Mouse (Mus musculus): Measurements from ENCODE around the gene Gnptab. TPM values are rescaled to one million over a fixed set of nuclear protein-coding genes. Genes with fewer than 3 reads are reported as not detected.
"Not testable (repeated sequence)": the region's sequence is repeated elsewhere in the genome, so short reads cannot be mapped to it uniquely, and the experiment has no call there.

Gnptab gene
- polyA plus RNA-seq, 1 experiment from 2014 or later = 9.8 TPM

DNA sequence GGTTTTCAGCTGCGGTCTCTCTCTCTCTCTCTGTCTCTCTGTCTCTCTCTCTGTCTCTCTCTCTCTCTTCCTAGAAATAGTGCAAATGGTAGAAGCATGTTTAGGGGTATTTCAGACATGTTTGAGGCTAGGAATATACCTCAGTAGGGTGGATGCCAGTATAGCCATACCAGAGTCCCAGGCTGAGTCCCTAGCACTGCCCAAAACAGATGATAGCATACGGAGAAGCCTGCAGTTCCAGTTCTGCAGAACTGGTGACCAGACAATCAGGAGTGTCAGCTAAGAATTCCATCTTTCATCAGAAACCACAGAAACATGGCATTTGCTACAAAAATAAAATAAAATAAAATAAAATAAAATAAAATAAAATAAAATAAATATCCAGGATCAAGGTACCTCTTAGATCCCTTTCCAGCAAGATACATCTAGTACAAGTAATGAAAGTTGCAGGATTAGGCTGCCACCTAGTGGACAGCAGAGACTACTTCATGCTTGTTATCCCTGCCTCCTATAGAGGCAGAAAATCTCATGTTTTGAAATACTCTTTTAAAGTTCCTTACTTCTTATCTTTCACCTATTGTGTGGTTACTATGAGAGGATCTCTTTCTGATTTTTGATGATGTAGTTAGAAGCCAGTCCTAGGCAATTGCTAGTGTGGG lies 47.4 kb downstream of the Gnptab start:
- H3K4me3 ChIP-seq = no peak overlapping the region
- H3K4me1 ChIP-seq = no peaks in the 10 kb centered on the region
- ATAC-seq = peak; percentile 87
- 96% methylated on average over 2 of the region's 2 CpGs for WGBS
- no peaks in the 10 kb centered on the region for H3K9me3 ChIP-seq (replicated peaks)
- H3K36me3 ChIP-seq (ENCODE audit: poor library complexity, severe bottlenecking) = peaks cover 31% of the 10 kb centered on the region
- H3K9ac ChIP-seq = no peak overlapping the region
- H3K27ac ChIP-seq = no peak overlapping the region
- no peaks in the 10 kb centered on the region for H3K27me3 ChIP-seq
- no peak overlapping the region for H3K4me2 ChIP-seq

DNA sequence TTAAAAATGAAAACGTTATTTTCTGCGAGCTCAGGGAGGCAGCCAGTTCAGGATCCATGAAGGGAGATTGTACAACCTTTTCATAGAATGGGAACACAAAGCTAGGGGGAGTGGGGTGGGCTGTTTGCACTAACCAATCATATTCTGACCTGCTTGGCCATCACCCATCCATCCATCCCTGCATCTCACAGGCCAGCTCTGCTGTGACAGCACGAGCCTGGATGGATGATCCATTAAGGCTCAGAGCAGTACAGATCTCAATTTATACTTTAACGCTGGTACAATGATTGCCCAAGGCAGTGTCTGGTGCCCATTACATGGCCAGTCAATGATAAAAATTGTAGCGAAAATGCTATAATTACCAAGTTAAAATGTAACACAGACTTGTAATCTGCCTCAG lies 48.0 kb downstream of the Gnptab start:
- 0 out of 2 replicates have a peak, but pooled peaks have one; percentile 25 for ATAC-seq
- H3K4me1 ChIP-seq = no peaks in the 10 kb centered on the region
- no peak overlapping the region for H3K4me2 ChIP-seq
- no peaks in the 10 kb centered on the region for H3K9me3 ChIP-seq (replicated peaks)
- 65% methylated on average over 5 of the region's 5 CpGs for WGBS
- H3K27ac ChIP-seq = no peak overlapping the region
- no peak overlapping the region for H3K4me3 ChIP-seq
- peaks cover 36% of the 10 kb centered on the region for H3K36me3 ChIP-seq (ENCODE audit: poor library complexity, severe bottlenecking)
- H3K27me3 ChIP-seq = no peaks in the 10 kb centered on the region
- no peak overlapping the region for H3K9ac ChIP-seq

DNA sequence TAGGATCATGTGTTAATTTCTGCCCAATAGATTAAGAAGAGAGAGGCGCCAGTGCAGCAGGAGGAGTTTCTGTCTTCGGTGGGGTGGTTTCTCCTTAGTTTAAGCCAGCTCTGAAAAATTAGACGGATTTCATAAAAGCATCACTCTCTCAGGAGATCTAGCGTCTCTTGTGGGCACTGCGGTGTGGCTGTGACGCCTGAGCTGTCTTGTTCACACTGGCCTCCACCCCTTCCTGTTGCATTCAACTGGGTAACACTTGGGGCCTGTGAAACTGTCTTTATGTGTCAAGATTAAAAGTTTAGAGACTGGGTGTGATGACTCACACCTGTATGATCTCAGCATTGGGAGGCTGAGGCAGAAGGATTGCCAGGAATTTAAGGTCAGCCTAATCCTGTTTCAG lies 49.1 kb downstream of the Gnptab start:
- Histone ChIP-seq H3K27me3 (no peaks in the 10 kb centered on the region), H3K27ac (no peak overlapping the region), H3K36me3 (ENCODE audit: poor library complexity, severe bottlenecking) (peaks cover 40% of the 10 kb centered on the region), H3K4me2 (no peak overlapping the region), H3K9ac (no peak overlapping the region), H3K4me1 (no peaks in the 10 kb centered on the region), H3K4me3 (no peak overlapping the region), H3K9me3 (replicated peaks) (no peaks in the 10 kb centered on the region)
- ATAC-seq = no peak
- WGBS = 94% methylated on average over 6 of the region's 6 CpGs

DNA sequence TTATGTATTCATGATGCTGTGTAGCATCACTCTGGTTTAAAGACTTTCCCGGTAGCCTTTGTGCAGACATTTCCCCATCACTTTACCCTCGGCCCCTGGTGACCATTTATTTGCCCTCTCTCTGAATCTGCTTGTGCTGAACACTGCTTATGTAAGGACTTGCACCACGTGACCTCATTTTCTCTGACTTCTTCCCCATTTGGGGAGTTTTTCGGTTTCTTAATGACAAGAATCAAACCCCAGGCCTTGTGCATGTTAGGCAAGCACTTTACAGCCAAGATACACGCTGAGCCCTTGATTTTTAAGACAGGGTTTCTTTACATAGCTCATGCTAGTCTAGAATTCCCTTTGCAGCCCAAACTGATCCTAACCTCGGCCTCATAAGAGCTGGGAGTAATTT lies 62.3 kb downstream of the Gnptab start:
- H3K4me1 ChIP-seq = no peaks in the 10 kb centered on the region
- H3K27me3 ChIP-seq = no peaks in the 10 kb centered on the region
- WGBS = 93% methylated on average over 6 of the region's 6 CpGs
- peaks cover 38% of the 10 kb centered on the region for H3K36me3 ChIP-seq (ENCODE audit: poor library complexity, severe bottlenecking)
- no peaks in the 10 kb centered on the region for H3K9me3 ChIP-seq (replicated peaks)
- ATAC-seq = no peak
- H3K4me2 ChIP-seq = no peak overlapping the region
- no peak overlapping the region for H3K27ac ChIP-seq
- H3K9ac ChIP-seq = no peak overlapping the region
- no peak overlapping the region for H3K4me3 ChIP-seq

DNA sequence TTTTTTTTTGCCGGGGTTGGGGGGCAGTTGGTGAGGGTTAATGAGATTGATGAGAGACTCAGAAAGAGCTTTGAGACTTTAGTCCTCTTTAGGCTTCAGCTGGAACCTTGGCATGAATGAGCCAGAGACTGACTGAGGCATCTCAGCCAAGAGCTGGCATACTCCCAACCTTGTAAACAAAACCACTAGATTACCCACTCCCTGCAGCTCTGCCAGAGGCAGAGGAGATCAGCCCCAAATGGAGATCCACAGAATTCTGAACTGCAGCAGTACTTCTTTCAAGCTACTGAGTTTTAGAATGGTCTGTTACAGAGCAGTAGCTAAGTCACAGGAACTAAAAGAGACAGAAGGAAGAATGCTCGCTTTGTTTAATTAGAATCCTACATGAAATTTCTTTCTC lies 72.3 kb downstream of the Gnptab start:
- Histone ChIP-seq H3K9me3 (replicated peaks) (no peaks in the 10 kb centered on the region), H3K27me3 (no peaks in the 10 kb centered on the region), H3K9ac (no peak overlapping the region), H3K36me3 (ENCODE audit: poor library complexity, severe bottlenecking) (no peaks in the 10 kb centered on the region), H3K4me1 (peaks cover 9% of the 10 kb centered on the region; the same call in 1 of the 2 replicates), H3K27ac (peak overlapping the region; percentile 19), H3K4me2 (no peak overlapping the region), H3K4me3 (no peak overlapping the region)
- WGBS = 67% methylated on average over 2 of the region's 2 CpGs
- peak; percentile 59; the same call in 1 of the 2 replicates for ATAC-seq

DNA sequence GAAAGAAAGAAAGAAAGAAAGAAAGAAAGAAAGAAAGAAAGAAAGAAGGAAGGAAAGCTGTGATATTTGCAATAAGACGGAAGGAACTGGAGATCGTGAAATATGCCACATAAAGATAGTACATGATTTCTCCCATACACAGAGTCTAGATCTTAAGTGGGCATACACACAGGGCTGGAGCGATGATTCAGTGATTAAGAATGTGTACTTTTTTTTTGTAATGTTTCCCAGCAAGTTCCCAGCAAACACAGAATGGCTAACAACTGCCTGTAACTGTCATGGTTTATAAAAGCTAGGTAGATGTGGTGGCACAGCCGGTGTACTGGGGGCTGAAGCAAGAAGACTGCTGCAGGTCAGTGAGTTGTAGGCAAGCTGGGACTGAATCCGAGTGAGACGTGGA lies 73.1 kb downstream of the Gnptab start:
- Histone ChIP-seq H3K4me1 (peaks cover 9% of the 10 kb centered on the region; the same call in 1 of the 2 replicates), H3K27ac (no peak overlapping the region), H3K4me3 (no peak overlapping the region), H3K4me2 (no peak overlapping the region), H3K9ac (no peak overlapping the region), H3K9me3 (replicated peaks) (no peaks in the 10 kb centered on the region), H3K36me3 (ENCODE audit: poor library complexity, severe bottlenecking) (no peaks in the 10 kb centered on the region), H3K27me3 (no peaks in the 10 kb centered on the region)
- WGBS = 72% methylated on average over 6 of the region's 6 CpGs
- ATAC-seq = no peak

DNA sequence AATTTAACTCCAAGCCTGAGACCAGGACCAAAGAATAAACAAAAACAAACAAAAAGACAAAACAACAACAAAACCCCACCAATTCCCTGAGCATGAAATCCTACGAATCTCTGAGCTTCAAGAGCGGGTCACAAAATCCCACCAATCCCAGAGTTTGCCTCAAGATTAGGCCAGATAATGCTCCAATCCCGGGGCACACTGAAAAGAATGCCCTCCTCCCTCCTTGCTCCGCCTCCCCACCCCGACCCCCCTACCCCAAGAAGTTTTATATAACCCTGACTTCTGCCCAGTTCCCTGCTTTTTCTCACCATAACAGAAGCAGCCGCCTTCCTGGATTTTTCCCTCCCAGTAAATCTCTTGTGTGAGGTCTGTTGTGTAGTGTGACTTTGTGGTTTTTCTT lies 78.9 kb downstream of the Gnptab start:
- H3K36me3 ChIP-seq (ENCODE audit: poor library complexity, severe bottlenecking) = no peaks in the 10 kb centered on the region
- H3K4me1 ChIP-seq = no peaks in the 10 kb centered on the region
- H3K9me3 ChIP-seq (replicated peaks) = no peaks in the 10 kb centered on the region; the same call in 1 of the 2 replicates
- no peak for ATAC-seq
- H3K4me3 ChIP-seq = no peak overlapping the region
- no peak overlapping the region for H3K27ac ChIP-seq
- H3K4me2 ChIP-seq = no peak overlapping the region
- H3K27me3 ChIP-seq = no peaks in the 10 kb centered on the region
- 63% methylated on average over 6 of the region's 6 CpGs for WGBS
- H3K9ac ChIP-seq = no peak overlapping the region

DNA sequence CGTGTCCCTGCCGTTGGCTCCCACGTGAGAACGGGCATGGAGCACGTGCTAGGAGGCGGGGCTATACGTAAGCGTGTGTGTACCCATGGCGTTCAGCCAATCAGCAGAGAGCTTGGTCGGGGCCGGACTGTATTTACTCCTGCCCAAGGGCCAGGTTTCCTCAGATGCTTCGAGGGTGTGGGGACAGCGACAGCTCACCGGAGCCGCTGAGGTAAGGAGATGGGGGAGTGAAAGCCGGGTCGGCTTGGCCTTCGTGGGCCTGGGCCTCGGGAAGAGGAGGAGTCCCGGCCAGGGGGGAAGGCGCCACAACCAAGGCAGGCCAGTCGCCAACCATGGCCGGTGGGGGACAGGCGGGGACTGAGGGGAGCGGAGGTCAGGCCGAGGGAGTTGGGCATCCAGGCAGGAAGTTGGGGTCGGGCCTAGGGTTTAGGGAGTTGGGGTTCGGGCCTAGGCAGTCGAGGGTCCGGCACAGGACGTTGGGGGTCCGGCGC lies 80.6 kb downstream of the Gnptab start, which contains the start of gene Sycp3:
TSS of gene Sycp3 (plus strand) at position 68 of the 491 bp plus-strand sequence.
- H3K9ac ChIP-seq = no peak within 1 kb of the TSS
- H3K4me1 ChIP-seq = no peaks in the 10 kb centered on the region
- 91% methylated on average over 33 of the region's 33 CpGs for WGBS
- no peak within 1 kb of the TSS for H3K4me3 ChIP-seq
- H3K36me3 ChIP-seq (ENCODE audit: poor library complexity, severe bottlenecking) = no peaks in the 10 kb centered on the region
- H3K4me2 ChIP-seq = no peak within 1 kb of the TSS
- no peaks in the 10 kb centered on the region; the same call in 1 of the 2 replicates for H3K9me3 ChIP-seq (replicated peaks)
- H3K27ac ChIP-seq = no peak within 1 kb of the TSS
- ATAC-seq = peak; percentile 43; the same call in 1 of the 2 replicates
- no peaks in the 10 kb centered on the region for H3K27me3 ChIP-seq

DNA sequence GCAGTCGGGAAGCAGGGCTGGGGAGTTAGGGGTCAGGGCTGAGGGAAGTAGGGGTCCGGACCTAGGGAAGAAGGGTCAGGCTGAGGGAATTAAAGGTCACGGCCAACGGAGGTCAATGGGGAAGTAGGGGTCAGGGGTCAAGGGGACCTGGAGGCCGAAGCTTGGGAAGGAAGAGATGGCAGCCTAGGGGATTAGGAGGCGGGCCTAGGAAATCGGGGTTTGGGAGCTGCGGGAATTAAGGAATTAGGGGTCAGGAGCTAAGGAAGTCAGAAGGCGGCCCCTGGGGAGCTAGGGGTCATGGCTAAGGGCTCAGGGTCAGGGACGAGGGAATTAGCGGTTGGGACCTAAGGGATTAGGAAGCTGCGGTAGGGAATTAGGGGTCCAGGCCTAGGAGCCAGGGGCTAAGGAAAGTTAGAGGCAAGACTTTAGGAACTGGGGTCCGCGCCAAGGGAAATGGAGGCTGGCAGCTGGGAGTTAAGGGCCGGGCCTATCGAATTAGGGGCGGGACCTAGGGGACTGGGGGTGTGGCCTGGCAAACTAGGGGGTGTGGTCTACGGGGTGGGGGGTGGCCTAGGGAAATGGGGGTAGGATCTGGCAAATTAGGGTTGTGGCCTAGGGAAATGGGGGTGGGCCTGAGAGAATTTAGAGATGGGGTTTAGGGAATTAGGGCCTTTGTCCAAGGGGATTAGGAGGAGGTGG lies 81.3 kb downstream of the Gnptab start:
- no peak overlapping the region for H3K27ac ChIP-seq
- WGBS = 70% methylated on average over 18 of the region's 18 CpGs
- H3K27me3 ChIP-seq = no peaks in the 10 kb centered on the region
- H3K4me3 ChIP-seq = no peak overlapping the region
- H3K4me2 ChIP-seq = no peak overlapping the region
- no peak overlapping the region for H3K9ac ChIP-seq
- no peak for ATAC-seq
- no peaks in the 10 kb centered on the region; the same call in 1 of the 2 replicates for H3K9me3 ChIP-seq (replicated peaks)
- no peaks in the 10 kb centered on the region for H3K4me1 ChIP-seq
- no peaks in the 10 kb centered on the region for H3K36me3 ChIP-seq (ENCODE audit: poor library complexity, severe bottlenecking)

DNA sequence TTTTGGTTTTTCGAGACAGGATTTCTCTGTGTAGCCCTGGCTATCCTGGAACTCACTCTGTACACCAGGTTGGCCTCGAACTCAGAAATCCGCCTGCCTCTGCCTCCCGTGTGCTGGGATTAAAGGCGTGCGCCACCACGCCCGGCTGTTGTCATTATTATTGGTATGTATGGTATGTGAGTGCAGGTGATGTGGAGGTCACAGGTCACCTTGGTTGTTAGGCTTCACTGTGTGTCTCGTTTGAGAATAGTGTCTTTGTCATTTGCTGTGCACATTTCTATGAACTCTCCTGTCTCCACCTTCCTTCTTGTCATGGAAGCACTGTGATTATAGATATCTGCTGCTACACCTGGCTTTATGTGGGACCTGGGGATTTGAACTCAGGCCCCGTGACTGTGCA lies 103.9 kb downstream of the Gnptab start:
- not testable (repeated sequence) for H3K27me3 ChIP-seq; H3K9ac ChIP-seq; H3K4me2 ChIP-seq; H3K4me1 ChIP-seq; H3K36me3 ChIP-seq (ENCODE audit: poor library complexity, severe bottlenecking); H3K27ac ChIP-seq; ATAC-seq; H3K4me3 ChIP-seq; H3K9me3 ChIP-seq (replicated peaks)
- WGBS = 92% methylated on average over 10 of the region's 10 CpGs

DNA sequence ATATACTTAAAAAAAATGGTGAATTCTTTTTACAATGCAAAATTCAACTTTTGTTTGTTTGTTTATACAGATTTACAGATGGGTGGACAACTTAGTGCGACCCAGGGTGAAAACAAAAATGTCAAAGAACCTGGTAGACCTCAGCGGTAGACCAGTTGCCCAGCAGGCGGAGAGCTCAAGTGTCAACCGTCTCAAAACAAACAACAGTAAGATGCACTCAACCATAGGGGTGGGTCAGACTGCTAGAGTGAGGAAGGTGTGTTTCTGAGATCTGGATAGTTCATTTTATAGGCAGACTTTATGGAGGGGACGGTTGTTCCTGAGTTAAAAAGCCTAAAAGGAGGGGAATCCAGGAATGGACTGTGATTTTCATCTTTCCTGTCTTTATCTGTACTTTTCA lies 109.7 kb downstream of the Gnptab start:
- H3K4me1 ChIP-seq = no peaks in the 10 kb centered on the region
- no peaks in the 10 kb centered on the region for H3K9me3 ChIP-seq (replicated peaks)
- no peak for ATAC-seq
- H3K4me3 ChIP-seq = no peak overlapping the region
- no peak overlapping the region for H3K27ac ChIP-seq
- no peak overlapping the region for H3K9ac ChIP-seq
- 95% methylated on average over 5 of the region's 5 CpGs for WGBS
- H3K4me2 ChIP-seq = no peak overlapping the region
- H3K36me3 ChIP-seq (ENCODE audit: poor library complexity, severe bottlenecking) = no peaks in the 10 kb centered on the region
- no peaks in the 10 kb centered on the region for H3K27me3 ChIP-seq

DNA sequence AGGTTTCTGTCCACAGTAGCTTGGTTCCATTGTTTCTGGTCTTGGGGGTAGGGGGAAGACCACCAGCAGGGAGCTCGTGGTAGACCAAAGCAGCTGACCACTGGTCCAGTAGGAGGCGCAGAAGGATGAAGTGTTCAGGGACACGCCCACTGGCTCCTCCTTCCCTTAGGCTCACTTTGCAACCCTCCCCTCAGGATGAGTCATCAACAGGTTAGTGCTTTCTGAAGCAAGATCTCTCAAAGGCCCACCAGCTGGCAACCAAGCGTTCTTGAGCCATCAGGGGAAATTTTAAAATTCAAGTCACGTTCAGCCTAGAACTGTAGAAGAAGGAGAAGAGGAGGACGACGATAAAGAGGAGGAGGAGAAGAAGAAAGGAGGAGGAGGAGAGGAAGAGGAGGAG lies 112.7 kb downstream of the Gnptab start:
- H3K4me1 ChIP-seq = no peaks in the 10 kb centered on the region
- ATAC-seq = no peak
- no peak overlapping the region for H3K4me3 ChIP-seq
- H3K9ac ChIP-seq = no peak overlapping the region
- WGBS = 57% methylated on average over 7 of the region's 7 CpGs
- no peaks in the 10 kb centered on the region for H3K27me3 ChIP-seq
- H3K9me3 ChIP-seq (replicated peaks) = no peaks in the 10 kb centered on the region
- no peak overlapping the region for H3K27ac ChIP-seq
- H3K36me3 ChIP-seq (ENCODE audit: poor library complexity, severe bottlenecking) = no peaks in the 10 kb centered on the region
- no peak overlapping the region for H3K4me2 ChIP-seq

All from forebrain, embryonic 13.5 days (tissue).